Mouse (Mus musculus): ENCODE data around the gene Acvrl1. TPM values are rescaled to one million over a fixed set of nuclear protein-coding genes. Genes with fewer than 3 reads are reported as not detected.

Gene Acvrl1
- 8.4 and 12.8 TPM in 2 replicates for polyA plus RNA-seq (2015; fragmentation: Nextera tagmentation; extraction: Ambion mirVana)

GRCm38 (mm10) chr15:101128181-101129089 lies at the start of gene Acvrl1:
Gene Acvrl1 (plus strand): TSS chr15:101128522.

GRCm38 (mm10) chr15:101115511-101116110 lies 12.7 kb upstream of the Acvrl1 start, which contains the start of gene Ankrd33:
Gene Ankrd33 (plus strand): TSS chr15:101115755.

DNA sequence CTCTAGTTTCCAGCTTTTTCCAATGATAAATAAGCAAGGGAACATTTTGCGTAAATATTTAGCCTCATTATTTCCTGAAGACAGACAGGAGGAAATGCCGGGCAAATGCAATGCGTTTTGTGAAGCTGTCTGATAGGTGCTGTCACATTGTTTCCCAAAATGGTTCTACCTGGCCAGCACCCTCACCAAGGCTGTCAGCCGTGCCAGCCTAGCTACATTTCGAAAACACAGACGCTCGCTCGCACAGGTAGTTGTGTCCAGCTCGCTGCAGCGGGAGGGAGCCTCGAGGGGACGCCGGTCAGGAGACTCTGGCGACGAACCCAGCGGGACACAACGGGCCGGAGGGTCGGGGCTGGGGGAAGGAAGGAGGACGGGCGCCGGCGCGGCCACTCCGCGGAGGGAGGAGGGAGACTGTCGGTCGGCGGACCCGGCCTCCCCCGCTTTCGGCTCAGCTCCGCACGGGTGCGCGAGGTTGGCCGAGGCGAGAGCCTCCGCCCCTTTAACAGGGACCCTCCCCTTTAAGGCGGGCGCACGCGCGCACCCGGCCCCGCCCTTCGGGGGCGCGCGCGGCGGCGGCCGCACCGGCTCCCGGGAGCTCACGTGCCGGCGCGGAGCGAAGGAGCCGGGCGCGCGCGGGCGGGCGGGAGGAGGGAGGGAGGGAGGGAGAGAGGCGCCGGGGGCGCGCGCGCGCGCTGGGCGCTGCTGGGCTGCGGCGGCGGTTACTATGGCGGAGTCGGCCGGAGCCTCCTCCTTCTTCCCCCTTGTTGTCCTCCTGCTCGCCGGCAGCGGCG lies 45.3 kb downstream of the Acvrl1 start, which contains the start of gene Acvr1b:
Acvr1b (plus strand) TSS at position 647 of the 791 bp plus-strand sequence.

Other genes starting within 250 kb of the Acvrl1 start
- not detected in 2 replicates for gene Gm47841, start 81.1 kb upstream of the Acvrl1 start, polyA plus RNA-seq (2015; fragmentation: Nextera tagmentation; extraction: Ambion mirVana)
- 0.12 and 0.18 TPM in 2 replicates for gene Fignl2, start 50.0 kb upstream of the Acvrl1 start, polyA plus RNA-seq (2015; fragmentation: Nextera tagmentation; extraction: Ambion mirVana)
- not detected in 2 replicates for gene Ankrd33, start 12.8 kb upstream of the Acvrl1 start, polyA plus RNA-seq (2015; fragmentation: Nextera tagmentation; extraction: Ambion mirVana)
- 1.4 and 2.3 TPM in 2 replicates for gene Acvr1b, start 45.5 kb downstream of the Acvrl1 start, polyA plus RNA-seq (2015; fragmentation: Nextera tagmentation; extraction: Ambion mirVana)
- 1.0 and 1.8 TPM in 2 replicates for gene Grasp, start 95.7 kb downstream of the Acvrl1 start, polyA plus RNA-seq (2015; fragmentation: Nextera tagmentation; extraction: Ambion mirVana)
- 4.1 and 4.2 TPM in 2 replicates for gene Nr4a1, start 125.7 kb downstream of the Acvrl1 start, polyA plus RNA-seq (2015; fragmentation: Nextera tagmentation; extraction: Ambion mirVana)
- 41.2 and 46.5 TPM in 2 replicates for gene Atg101, start 155.8 kb downstream of the Acvrl1 start, polyA plus RNA-seq (2015; fragmentation: Nextera tagmentation; extraction: Ambion mirVana)
- 4.9 and 7.6 TPM in 2 replicates for gene 6030408B16Rik, start 164.7 kb downstream of the Acvrl1 start, polyA plus RNA-seq (2015; fragmentation: Nextera tagmentation; extraction: Ambion mirVana)
- gene Krt80, start 241.6 kb downstream of the Acvrl1 start, polyA plus RNA-seq (2015; fragmentation: Nextera tagmentation; extraction: Ambion mirVana): 1.0 and 1.7 TPM in 2 replicates